Mouse (Mus musculus): Measurements from ENCODE around the gene Gpr55. TPM values are rescaled to one million over a fixed set of nuclear protein-coding genes. Genes with fewer than 3 reads are reported as not detected.

Gene Gpr55
- total RNA-seq, 1 experiment = 0.18 TPM

- no peak overlapping the region for H3K4me3 ChIP-seq (ENCODE audit: insufficient read depth in 1 of 2, low read depth in 1 of 2, low read length in 2 of 2, poor library complexity in 1 of 2, severe bottlenecking in 1 of 2)
- in situ Hi-C loops (cut with MboI; ENCODE audit: low sequenced_read_pairs in 2 of 2, unreplicated experiment in 2 of 2) = no loop called here
- H3K9me3 ChIP-seq (ENCODE audit: control insufficient read depth, insufficient read depth, low read depth, low read length) = no peaks in the 10 kb centered on the region
- no peak overlapping the region for H3K27ac ChIP-seq (ENCODE audit: insufficient read depth, low read depth, low read length, poor library complexity, severe bottlenecking)
- peak; percentile 82 for TF ChIP-seq ZC3H11A (IDR thresholded peaks at IDR 0.05; ENCODE audit: borderline replicate concordance, low read depth, low read length)
- TF ChIP-seq ZNF384 (IDR thresholded peaks at IDR 0.05; ENCODE audit: low read depth, low read length) = no peak
- no peak for TF ChIP-seq MAFK (IDR thresholded peaks at IDR 0.05; ENCODE audit: insufficient read depth, low read depth, low read length)
- DNase-seq (ENCODE audit: low read depth, low spot score) = peak; percentile 65
- no peak overlapping the region for H3K9ac ChIP-seq (ENCODE audit: insufficient read depth, low read depth, low read length, poor library complexity, severe bottlenecking)
- no peaks in the 10 kb centered on the region for H3K36me3 ChIP-seq (ENCODE audit: control insufficient read depth, insufficient read depth, low read length, poor library complexity, severe bottlenecking)
- H3K4me1 ChIP-seq (ENCODE audit: control insufficient read depth in 2 of 2, insufficient read depth in 2 of 2, low read length in 2 of 2, poor library complexity in 1 of 2) = no peaks in the 10 kb centered on the region
These were observed 25.5 kb downstream of the Gpr55 start for GRCm38 (mm10) chr1:85935148-85935852.

GRCm38 (mm10) chr1:85934560-85934959 lies 26.2 kb downstream of the Gpr55 start:
- no peak overlapping the region for H3K9ac ChIP-seq (ENCODE audit: insufficient read depth, low read depth, low read length, poor library complexity, severe bottlenecking)
- H3K4me1 ChIP-seq (ENCODE audit: control insufficient read depth in 2 of 2, insufficient read depth in 2 of 2, low read length in 2 of 2, poor library complexity in 1 of 2) = no peaks in the 10 kb centered on the region
- no peak for DNase-seq (ENCODE audit: low read depth, low spot score)
- no peak overlapping the region for H3K4me3 ChIP-seq (ENCODE audit: insufficient read depth in 1 of 2, low read depth in 1 of 2, low read length in 2 of 2, poor library complexity in 1 of 2, severe bottlenecking in 1 of 2)
- no peak overlapping the region for H3K27ac ChIP-seq (ENCODE audit: insufficient read depth, low read depth, low read length, poor library complexity, severe bottlenecking)
- H3K9me3 ChIP-seq (ENCODE audit: control insufficient read depth, insufficient read depth, low read depth, low read length) = no peaks in the 10 kb centered on the region
- H3K36me3 ChIP-seq (ENCODE audit: control insufficient read depth, insufficient read depth, low read length, poor library complexity, severe bottlenecking) = no peaks in the 10 kb centered on the region
- in situ Hi-C loops (cut with MboI; ENCODE audit: low sequenced_read_pairs in 2 of 2, unreplicated experiment in 2 of 2) = no loop called here
- TF ChIP-seq ZNF384 (IDR thresholded peaks at IDR 0.05; ENCODE audit: low read depth, low read length) (no peak), ZC3H11A (IDR thresholded peaks at IDR 0.05; ENCODE audit: borderline replicate concordance, low read depth, low read length) (no peak), CHD2 (IDR thresholded peaks at IDR 0.05; ENCODE audit: low read depth, low read length) (no peak), MAFK (IDR thresholded peaks at IDR 0.05; ENCODE audit: insufficient read depth, low read depth, low read length) (no peak), HCFC1 (IDR thresholded peaks at IDR 0.05; ENCODE audit: borderline replicate concordance, insufficient read depth, low read length) (no peak)

- TF ChIP-seq ZC3H11A (IDR thresholded peaks at IDR 0.05; ENCODE audit: borderline replicate concordance, low read depth, low read length) = no peak
- TF ChIP-seq ZNF384 (IDR thresholded peaks at IDR 0.05; ENCODE audit: low read depth, low read length) = no peak
- no peak for TF ChIP-seq CHD2 (IDR thresholded peaks at IDR 0.05; ENCODE audit: low read depth, low read length)
- TF ChIP-seq MAFK (IDR thresholded peaks at IDR 0.05; ENCODE audit: insufficient read depth, low read depth, low read length) = no peak
- no peak for TF ChIP-seq HCFC1 (IDR thresholded peaks at IDR 0.05; ENCODE audit: borderline replicate concordance, insufficient read depth, low read length)
- no peaks in the 10 kb centered on the region for H3K4me1 ChIP-seq (ENCODE audit: control insufficient read depth in 2 of 2, insufficient read depth in 2 of 2, low read length in 2 of 2, poor library complexity in 1 of 2)
- H3K4me3 ChIP-seq (ENCODE audit: insufficient read depth in 1 of 2, low read depth in 1 of 2, low read length in 2 of 2, poor library complexity in 1 of 2, severe bottlenecking in 1 of 2) = no peak overlapping the region
- H3K9me3 ChIP-seq (ENCODE audit: control insufficient read depth, insufficient read depth, low read depth, low read length) = no peaks in the 10 kb centered on the region
- H3K36me3 ChIP-seq (ENCODE audit: control insufficient read depth, insufficient read depth, low read length, poor library complexity, severe bottlenecking) = no peaks in the 10 kb centered on the region
- no peak for DNase-seq (ENCODE audit: low read depth, low spot score)
- H3K27ac ChIP-seq (ENCODE audit: insufficient read depth, low read depth, low read length, poor library complexity, severe bottlenecking) = no peak overlapping the region
- H3K9ac ChIP-seq (ENCODE audit: insufficient read depth, low read depth, low read length, poor library complexity, severe bottlenecking) = no peak overlapping the region
- in situ Hi-C loops (cut with MboI; ENCODE audit: low sequenced_read_pairs in 2 of 2, unreplicated experiment in 2 of 2) = no loop called here
These were observed 27.0 kb downstream of the Gpr55 start for GRCm38 (mm10) chr1:85933631-85934465.

- Histone ChIP-seq H3K27ac (ENCODE audit: insufficient read depth, low read depth, low read length, poor library complexity, severe bottlenecking) (no peak overlapping the region), H3K4me1 (ENCODE audit: control insufficient read depth in 2 of 2, insufficient read depth in 2 of 2, low read length in 2 of 2, poor library complexity in 1 of 2) (no peaks in the 10 kb centered on the region), H3K4me3 (ENCODE audit: insufficient read depth in 1 of 2, low read depth in 1 of 2, low read length in 2 of 2, poor library complexity in 1 of 2, severe bottlenecking in 1 of 2) (no peak overlapping the region), H3K36me3 (ENCODE audit: control insufficient read depth, insufficient read depth, low read length, poor library complexity, severe bottlenecking) (no peaks in the 10 kb centered on the region), H3K9ac (ENCODE audit: insufficient read depth, low read depth, low read length, poor library complexity, severe bottlenecking) (no peak overlapping the region), H3K9me3 (ENCODE audit: control insufficient read depth, insufficient read depth, low read depth, low read length) (no peaks in the 10 kb centered on the region)
- no peak for DNase-seq (ENCODE audit: low read depth, low spot score)
- TF ChIP-seq HCFC1 (IDR thresholded peaks at IDR 0.05; ENCODE audit: borderline replicate concordance, insufficient read depth, low read length) (no peak), ZNF384 (IDR thresholded peaks at IDR 0.05; ENCODE audit: low read depth, low read length) (no peak), ZC3H11A (IDR thresholded peaks at IDR 0.05; ENCODE audit: borderline replicate concordance, low read depth, low read length) (no peak), CHD2 (IDR thresholded peaks at IDR 0.05; ENCODE audit: low read depth, low read length) (no peak), MAFK (IDR thresholded peaks at IDR 0.05; ENCODE audit: insufficient read depth, low read depth, low read length) (no peak)
- in situ Hi-C loops (cut with MboI; ENCODE audit: low sequenced_read_pairs in 2 of 2, unreplicated experiment in 2 of 2) = no loop called here
These were observed 27.6 kb downstream of the Gpr55 start for GRCm38 (mm10) chr1:85933226-85933625.

All from ES-E14 (cell line).